Mouse (Mus musculus) gastrocnemius, adult 8-10 months (tissue): ENCODE data around the gene Myg1. TPM values are rescaled to one million over a fixed set of nuclear protein-coding genes. Genes with fewer than 3 reads are reported as not detected.
"Not testable (repeated sequence)": the region's sequence is repeated elsewhere in the genome, so short reads cannot be mapped to it uniquely, and the experiment has no call there.

ENCODE experiments used
- DNase-seq, 2 experiments: peaks; one replicate each; pipeline ENCODE4 v3.0.0; 2022; ENCODE audit warnings: low spot score in 2 of 2
- total RNA-seq, 4 experiments: library from RNA; stranded (reverse); gene quantifications; 2 replicates each; pipeline ENCODE4 v1.2.4; 2022

Myg1 gene
- 10 to 100 TPM; 17.5 to 21.6 (median 18.9) TPM for total RNA-seq

GRCm38 (mm10) chr15:102331610-102332015 lies at the start of gene Myg1:
Myg1 (plus strand) TSS chr15:102331709.
- peak; percentile 61 to 63 for DNase-seq

- no peak for DNase-seq
Measured at GRCm38 (mm10) chr15:102282463-102283292, 48.8 kb upstream of the Myg1 start.

DNA sequence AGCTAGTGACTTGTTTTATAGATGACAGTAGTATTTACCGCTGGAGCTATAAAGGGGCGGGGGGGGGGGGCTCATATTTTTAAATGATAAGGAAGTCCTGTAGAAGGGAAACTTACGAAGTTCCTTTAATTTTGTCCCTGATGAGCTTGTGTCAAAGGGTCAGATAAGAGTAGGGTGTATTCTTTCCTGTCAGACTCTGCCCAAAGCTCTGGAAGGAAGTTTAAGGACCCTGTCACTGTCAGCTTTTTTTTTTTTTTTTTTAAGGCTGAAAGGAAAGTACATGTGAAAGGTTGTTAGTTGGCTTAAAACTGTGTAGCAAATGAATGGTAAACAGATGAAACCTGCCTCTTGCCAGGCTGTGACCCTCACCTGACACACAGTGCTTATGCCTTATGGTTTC lies 47.9 kb upstream of the Myg1 start:
- DNase-seq: no peak

GRCm38 (mm10) chr15:102287395-102287794 lies 44.1 kb upstream of the Myg1 start:
- no peak for DNase-seq

DNA sequence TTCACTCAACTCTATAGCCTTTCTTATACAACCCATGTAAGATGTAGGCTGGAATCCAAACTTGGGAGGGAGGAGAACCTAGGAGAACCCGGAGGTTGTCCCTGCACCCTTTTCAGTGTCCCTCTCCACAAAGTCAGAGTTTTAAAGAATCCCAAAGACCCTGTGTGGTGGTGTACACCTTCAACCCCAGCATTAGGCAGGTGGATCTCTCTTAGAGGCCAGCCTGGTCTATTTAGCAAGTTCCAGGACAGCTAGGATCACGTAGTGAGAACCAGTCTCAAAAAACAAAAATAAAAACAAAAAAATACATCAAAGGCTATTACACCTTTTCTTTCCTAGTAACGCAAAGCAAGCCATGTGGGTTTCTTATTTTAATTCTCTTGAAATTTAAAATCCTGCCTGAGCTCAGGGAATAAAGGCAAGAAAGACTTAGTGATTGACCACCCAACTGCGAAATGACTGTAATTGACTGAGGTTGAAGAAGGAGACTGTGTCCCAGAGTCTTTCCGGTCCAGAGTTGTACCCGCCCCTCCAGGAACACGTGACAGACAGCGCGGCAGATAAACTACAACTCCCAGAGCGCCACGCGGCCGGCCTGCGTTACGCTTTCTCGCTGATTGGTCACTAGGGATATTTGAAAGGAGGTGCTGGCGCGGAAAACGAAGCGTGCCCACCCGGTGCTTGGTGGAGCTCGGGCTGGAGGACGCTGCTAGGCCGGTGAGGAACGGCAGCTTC lies 35.7 kb upstream of the Myg1 start, which contains the start of gene Espl1:
Espl1 (plus strand) TSS at position 634 of the 735 bp plus-strand sequence.
- DNase-seq: peak; percentile 85 to 89

- no peak for DNase-seq
Measured at GRCm38 (mm10) chr15:102296368-102297006, 35.0 kb upstream of the Myg1 start.

- DNase-seq: no peak
Measured at GRCm38 (mm10) chr15:102302542-102302941, 29.0 kb upstream of the Myg1 start.

GRCm38 (mm10) chr15:102308717-102309116 lies 22.8 kb upstream of the Myg1 start:
- DNase-seq: no peak

- no peak for DNase-seq
Measured at GRCm38 (mm10) chr15:102310074-102310845, 21.2 kb upstream of the Myg1 start.

DNA sequence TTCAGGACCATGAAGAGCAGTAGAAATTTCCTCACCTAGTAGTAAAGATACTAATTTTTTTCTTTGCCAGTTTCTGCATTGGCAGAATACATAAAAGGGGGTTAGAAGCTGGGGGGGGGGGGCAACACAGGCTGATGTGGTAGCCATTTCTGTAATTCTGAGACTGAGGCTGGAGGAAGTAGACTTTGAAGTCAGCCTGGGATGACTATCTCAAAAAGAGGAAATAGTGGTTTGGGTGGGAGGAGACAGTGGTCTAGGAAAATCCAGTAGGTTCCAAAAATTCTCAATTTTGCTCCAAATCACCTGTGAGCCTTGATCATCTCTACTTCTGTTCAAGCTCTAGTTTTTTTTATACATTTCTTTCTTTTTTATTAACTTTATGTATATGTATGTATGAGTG lies 20.0 kb upstream of the Myg1 start:
- DNase-seq: no peak

DNA sequence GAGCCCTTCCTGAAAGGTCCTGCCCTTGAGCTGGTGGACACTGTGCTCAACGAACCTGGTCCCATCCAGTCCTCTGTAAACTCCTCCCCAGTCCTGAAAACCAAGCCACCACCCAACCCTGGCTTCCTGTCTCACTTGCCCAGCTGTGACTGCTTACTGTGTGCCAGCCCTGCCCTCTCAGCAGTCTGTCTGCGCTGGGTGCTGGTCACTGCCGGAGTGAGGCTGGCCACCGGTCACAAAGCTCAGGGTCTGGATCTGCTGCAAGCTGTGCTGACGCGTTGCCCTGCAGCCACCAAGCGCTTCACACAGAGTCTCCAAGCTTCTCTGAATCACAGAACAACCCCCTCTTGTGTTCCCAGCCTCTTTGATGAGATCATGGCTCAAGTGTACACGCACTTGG lies 16.2 kb upstream of the Myg1 start:
- DNase-seq: no peak

DNA sequence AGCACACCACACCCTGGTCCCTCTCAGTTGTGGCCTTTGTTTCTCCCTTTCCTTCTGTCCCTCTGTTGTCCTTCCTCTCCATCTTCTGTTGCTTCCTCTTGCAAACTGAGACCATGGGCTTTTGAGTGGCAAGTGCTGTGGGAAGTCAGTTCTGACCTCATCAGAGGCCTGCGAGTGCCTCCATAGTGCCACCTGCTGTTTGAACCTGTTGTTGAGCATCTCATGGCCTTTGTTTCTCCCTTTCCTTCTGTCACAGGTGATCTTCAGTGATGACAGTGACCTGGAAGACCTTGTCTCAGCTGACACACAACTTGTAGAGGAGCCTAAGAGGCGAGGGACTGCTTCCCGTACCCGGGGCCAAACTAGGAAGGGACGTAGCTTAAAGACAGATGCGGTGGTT lies 15.2 kb upstream of the Myg1 start:
- DNase-seq: peak in 1 of 2 experiments; percentile 29

DNA sequence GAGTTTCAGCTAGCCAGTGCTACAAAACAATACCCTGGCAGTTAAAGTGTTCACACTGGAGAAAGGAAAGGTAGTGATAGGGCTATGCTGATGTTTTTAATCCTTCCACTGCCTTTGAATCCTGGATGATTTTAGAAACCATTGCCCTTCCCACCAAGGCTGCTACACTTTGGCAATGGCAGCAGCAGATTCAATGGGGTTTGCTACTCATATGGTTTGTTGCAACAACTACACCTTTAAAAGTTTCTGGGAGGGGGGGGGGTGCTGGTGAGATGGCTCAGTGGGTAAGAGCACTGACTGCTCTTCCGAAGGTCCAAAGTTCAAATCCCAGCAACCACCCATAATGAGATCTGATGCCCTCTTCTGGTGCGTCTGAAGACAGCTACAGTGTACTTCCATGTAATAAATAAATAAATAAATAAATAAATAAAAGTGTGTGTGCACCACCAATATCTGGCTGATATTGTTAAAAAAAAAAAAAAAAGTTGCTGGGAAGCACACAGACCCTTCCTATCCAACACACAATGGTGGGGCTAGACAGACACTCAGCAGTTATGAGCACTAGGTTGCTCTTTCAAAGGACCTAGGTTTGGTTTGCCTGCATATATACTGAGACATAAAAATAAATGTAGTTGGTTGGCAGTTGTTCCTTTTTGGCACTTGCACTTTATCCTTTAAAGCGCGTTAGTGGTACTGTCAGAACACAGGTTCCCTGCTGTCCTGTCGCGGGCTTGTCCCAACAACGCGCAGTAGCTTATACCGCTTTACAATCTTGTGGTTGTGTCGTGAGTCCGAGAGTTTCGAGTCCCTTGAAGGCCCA lies 6.6 kb upstream of the Myg1 start:
- no peak for DNase-seq

GRCm38 (mm10) chr15:102326022-102326576 lies 5.4 kb upstream of the Myg1 start, which contains the start of gene Pfdn5:
Pfdn5 (plus strand) TSS chr15:102326116.
- peak; percentile 69 to 78 for DNase-seq

DNA sequence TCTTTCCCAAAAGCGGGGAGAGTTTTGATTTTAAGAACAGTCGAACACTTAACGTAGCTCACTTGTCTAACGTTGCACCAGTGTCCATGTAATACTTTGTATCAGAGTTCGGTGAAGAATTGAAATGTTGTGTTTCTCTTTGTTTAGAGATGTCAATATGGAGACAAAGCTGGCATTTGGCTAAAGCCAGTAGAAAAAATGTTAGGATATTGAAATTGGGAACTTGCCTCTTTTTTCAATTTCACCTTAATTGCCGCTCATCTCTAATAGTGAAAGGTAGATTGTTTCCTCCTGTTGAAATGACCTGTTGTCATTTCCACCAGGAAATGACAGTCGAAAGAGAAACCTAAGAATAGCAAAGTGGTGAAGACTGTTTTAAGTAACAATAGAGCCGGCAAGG lies 4.6 kb upstream of the Myg1 start:
- DNase-seq: no peak

DNA sequence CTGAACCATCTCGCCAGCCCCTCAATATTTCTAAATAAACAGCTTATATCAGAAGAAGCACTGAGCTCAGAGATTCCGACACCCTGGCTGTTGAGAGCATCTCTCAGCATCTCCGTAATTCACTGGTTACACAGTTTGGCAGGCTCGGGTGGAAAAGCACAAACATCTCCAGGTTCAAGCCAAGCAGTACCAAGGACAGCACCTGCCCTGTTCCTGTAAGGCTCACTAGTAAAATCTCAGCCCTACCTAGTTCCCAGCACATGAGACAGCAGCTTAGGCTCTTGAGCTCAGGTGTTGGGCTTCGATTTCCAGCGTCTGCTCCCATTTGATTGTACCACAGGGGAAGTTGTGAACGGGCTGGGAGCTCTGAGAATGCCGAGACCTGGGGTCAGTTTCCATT lies 3.7 kb downstream of the Myg1 start:
- no peak for DNase-seq

DNA sequence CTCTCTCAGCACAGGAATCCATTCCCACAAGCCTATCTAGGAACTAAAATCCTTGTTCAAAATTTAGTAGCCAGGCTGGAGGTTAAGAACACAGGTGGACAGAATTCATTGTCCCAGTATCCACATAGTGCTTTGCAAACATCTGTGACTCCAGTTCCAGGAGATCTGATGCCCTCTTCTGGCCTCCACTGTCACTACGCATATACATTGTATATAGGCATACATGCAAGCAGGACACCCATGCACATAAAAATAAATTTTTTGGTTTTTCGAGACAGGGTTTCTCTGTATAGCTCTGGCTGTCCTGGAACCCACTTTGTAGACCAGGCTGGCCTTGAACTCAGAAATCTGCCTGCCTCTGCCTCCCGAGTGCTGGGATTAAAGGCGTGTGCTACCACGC lies 4.4 kb downstream of the Myg1 start:
- not testable (repeated sequence) for DNase-seq

DNA sequence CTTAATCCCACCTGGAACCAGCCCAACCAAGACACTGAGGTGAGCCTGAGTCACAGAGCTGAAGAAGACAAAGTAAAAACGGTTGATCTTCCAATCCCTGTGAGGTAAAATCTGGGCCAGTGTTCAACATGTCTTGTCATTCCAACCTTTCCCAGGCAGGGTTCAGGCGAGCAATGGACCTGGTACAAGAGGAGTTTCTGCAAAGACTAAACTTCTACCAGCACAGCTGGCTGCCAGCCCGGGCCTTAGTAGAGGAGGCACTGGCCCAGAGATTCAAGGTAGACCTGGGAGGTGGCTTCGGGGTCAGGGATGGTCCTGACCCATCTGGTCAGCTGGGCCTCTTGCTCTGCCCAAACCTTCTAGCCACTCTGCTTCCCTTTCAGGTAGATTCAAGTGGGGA lies 5.4 kb downstream of the Myg1 start:
- DNase-seq: no peak

GRCm38 (mm10) chr15:102339612-102340011 lies 8.1 kb downstream of the Myg1 start:
- DNase-seq: no peak

- no peak for DNase-seq
Measured at GRCm38 (mm10) chr15:102341580-102341979, 10.1 kb downstream of the Myg1 start.
